Mouse (Mus musculus) cortical plate, adult 2 months (tissue): ENCODE results near the gene Card9.

ENCODE experiments used
- CTCF ChIP-seq: fragments of 200-500 bp; IDR thresholded peaks from 2 replicates; pipeline ENCODE4 v1.5.1; 2011; ENCODE audit warnings: mild to moderate bottlenecking, control low read depth, low read length; ENCODE audit not compliant: insufficient read depth; ENCODE audit errors: extremely low read depth
- POLR2A ChIP-seq: fragments of 200-500 bp; IDR thresholded peaks from 2 replicates; pipeline ENCODE4 v1.6.1; 2011; ENCODE audit warnings: mild to moderate bottlenecking, low read length, control low read depth; ENCODE audit not compliant: insufficient read depth; ENCODE audit errors: extremely low read depth

GRCm38 (mm10) chr2:26319109-26319508, 41.6 kb downstream of the Card9 start:
- TF ChIP-seq CTCF (no peak), POLR2A (no peak)
